23 mouse cellular contexts compared by ENCODE assay signal in the genomic region with DNA sequence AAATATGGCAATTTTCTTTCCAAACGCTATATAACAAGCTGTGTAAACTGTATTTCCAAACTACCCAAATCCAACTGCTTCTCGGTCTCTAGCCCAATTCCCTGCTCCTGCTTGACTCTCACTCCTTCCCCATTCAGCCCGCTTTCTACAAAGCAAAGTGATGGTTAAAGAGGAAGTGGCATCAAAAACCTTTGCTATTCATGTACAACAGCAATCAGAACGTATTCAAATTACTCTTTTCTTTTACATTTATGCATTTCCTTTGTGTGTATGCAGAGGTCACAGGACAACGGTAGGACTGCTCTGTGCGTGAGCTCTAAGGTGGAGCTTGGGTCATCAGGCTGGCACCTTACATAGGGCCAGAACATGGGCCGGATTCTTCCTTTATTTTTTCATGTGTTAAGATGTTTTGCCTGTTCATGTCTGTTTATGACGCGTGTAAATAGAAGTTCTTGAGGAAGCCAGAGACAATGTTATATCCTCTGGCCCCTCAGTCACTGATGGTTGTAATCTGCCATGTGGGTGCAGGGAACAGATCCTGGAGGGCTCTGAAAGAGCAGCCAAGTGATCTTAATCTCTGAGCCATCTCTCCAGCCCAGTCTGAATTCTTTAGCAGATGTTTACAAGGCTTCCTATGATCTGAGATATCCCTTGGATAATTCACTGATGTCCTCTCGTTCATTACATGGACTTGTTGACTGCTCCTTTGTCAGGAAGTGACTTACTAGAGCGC. TPM values are rescaled to one million over a fixed set of nuclear protein-coding genes. Genes with fewer than 3 reads are reported as not detected.
DNase-seq lines count a peak whose midpoint lies in the region; ATAC-seq and TF ChIP-seq lines count a peak whose summit lies in the region.
"Had no signal": no experiment of that assay in that cellular context is flagged by ENCODE, and none has a peak within 500 bp of the region (broad histone marks: within the 10 kb centered on the region; RNA-seq: fewer than 3 reads in every experiment).

No protein-coding gene starts in this region.

- no peak overlapping the region for H3K27ac ChIP-seq in lung, postnatal 0 days (ENCODE audit: low read length)
- no peak overlapping the region for H3K27ac ChIP-seq in cerebellum, adult 2 months (ENCODE audit: insufficient read depth, low read length)
- H3K27ac ChIP-seq: embryonic facial prominence, embryonic 10.5 days; forebrain, embryonic 15.5 days; heart, embryonic 13.5 days; limb, embryonic 13.5 days; liver, embryonic 13.5 days; lung, embryonic 15.5 days had no signal

- no peaks in the 10 kb centered on the region for H3K9me3 ChIP-seq in lung, postnatal 0 days (ENCODE audit: low read length)
- no peaks in the 10 kb centered on the region for H3K9me3 ChIP-seq in E14TG2a.4 (ENCODE audit: low read length)
- H3K9me3 ChIP-seq: embryonic facial prominence, embryonic 10.5 days; forebrain, embryonic 15.5 days; heart, embryonic 13.5 days; limb, embryonic 13.5 days; liver, embryonic 13.5 days; lung, embryonic 15.5 days had no signal

- H3K9ac ChIP-seq in lung, postnatal 0 days (replicated peaks; ENCODE audit: low read depth): no peak overlapping the region
- H3K9ac ChIP-seq: forebrain, embryonic 15.5 days; heart, embryonic 13.5 days; limb, embryonic 13.5 days; liver, embryonic 13.5 days; lung, embryonic 15.5 days had no signal

- no peaks in the 10 kb centered on the region for H3K4me1 ChIP-seq in lung, postnatal 0 days (ENCODE audit: insufficient read depth, low read depth, low read length)
- H3K4me1 ChIP-seq in lung, adult 2 months (ENCODE audit: control insufficient read depth, insufficient read depth, low read length): peaks cover 9% of the 10 kb centered on the region
- H3K4me1 ChIP-seq in E14TG2a.4 (replicated peaks; ENCODE audit: low read depth, low read length): peaks cover 28% of the 10 kb centered on the region
- no peaks in the 10 kb centered on the region; the same call in 1 of the 2 replicates for H3K4me1 ChIP-seq in cerebellum, adult 2 months (ENCODE audit: control insufficient read depth, insufficient read depth, low read length)
- H3K4me1 ChIP-seq: embryonic facial prominence, embryonic 10.5 days; forebrain, embryonic 15.5 days; heart, embryonic 13.5 days; limb, embryonic 13.5 days; lung, embryonic 15.5 days had no signal

- no peak for TF ChIP-seq POLR2A in lung, adult 2 months (IDR thresholded peaks at IDR 0.05; ENCODE audit: borderline replicate concordance, extremely low read depth, low read depth, low read length)
- no peak for TF ChIP-seq POLR2A in cerebellum, adult 2 months (IDR thresholded peaks at IDR 0.05; ENCODE audit: borderline replicate concordance, insufficient read depth, low read length)

- H3K27me3 ChIP-seq in lung, postnatal 0 days (replicated peaks; ENCODE audit: insufficient read depth, low read length): no peaks in the 10 kb centered on the region
- no peaks in the 10 kb centered on the region for H3K27me3 ChIP-seq in E14TG2a.4 (ENCODE audit: insufficient read depth, low read length)
- no peaks in the 10 kb centered on the region for H3K27me3 ChIP-seq in cerebellum, adult 2 months (ENCODE audit: control insufficient read depth, insufficient read depth, low read length)
- H3K27me3 ChIP-seq: forebrain, embryonic 15.5 days; heart, embryonic 13.5 days; limb, embryonic 13.5 days; liver, embryonic 13.5 days; lung, embryonic 15.5 days had no signal

- H3K4me3 ChIP-seq in lung, postnatal 0 days (ENCODE audit: low read depth, low read length): no peak overlapping the region
- H3K4me3 ChIP-seq in lung, adult 2 months (replicated peaks; ENCODE audit: extremely low read depth, low read depth, low read length): no peak overlapping the region
- H3K4me3 ChIP-seq in E14TG2a.4 (replicated peaks; ENCODE audit: low read length): 0 out of 2 replicates have a peak overlapping the region, but pooled peaks have one; percentile 2
- H3K4me3 ChIP-seq in cerebellum, adult 2 months (replicated peaks; ENCODE audit: insufficient read depth, low read depth, low read length): no peak overlapping the region
- H3K4me3 ChIP-seq: embryonic facial prominence, embryonic 10.5 days; forebrain, embryonic 15.5 days; heart, embryonic 13.5 days; limb, embryonic 13.5 days; liver, embryonic 13.5 days; lung, embryonic 15.5 days; myocyte had no signal

- TF ChIP-seq CTCF in lung, postnatal 0 days (IDR thresholded peaks at IDR 0.05): no peak
- no peak for TF ChIP-seq CTCF in lung, adult 2 months (IDR thresholded peaks at IDR 0.05; ENCODE audit: insufficient read depth, low read length)
- TF ChIP-seq CTCF in E14TG2a.4 (conservative IDR thresholded peaks at IDR 0.05; ENCODE audit: low read length): no peak
- no peak for TF ChIP-seq CTCF in cerebellum, adult 2 months (IDR thresholded peaks at IDR 0.05; ENCODE audit: borderline replicate concordance, insufficient read depth, low read depth, low read length)

- no peak overlapping the region for H3K4me2 ChIP-seq in lung, postnatal 0 days (replicated peaks; ENCODE audit: low read depth, low read length)
- H3K4me2 ChIP-seq: forebrain, embryonic 15.5 days; heart, embryonic 13.5 days; limb, embryonic 13.5 days; liver, embryonic 13.5 days; lung, embryonic 15.5 days had no signal

- no peak for DNase-seq in lung, postnatal 0 days (ENCODE audit: low spot score)
- DNase-seq in lung, adult 2 months: no peak
- DNase-seq in R1 (ENCODE audit: low read depth, low spot score): peak; percentile 81
- DNase-seq in cerebellum, adult 2 months: no peak
- DNase-seq in retina, embryonic 14.5 days (ENCODE audit: low spot score): no peak
- DNase-seq: adrenal gland, postnatal 25 days; cerebellum, postnatal 10 days; gastrocnemius, postnatal 10 days; heart, postnatal 14 days; kidney, postnatal 25 days; liver, embryonic 13.5 days; thymus, postnatal 25 days had no signal

- WGBS in lung, postnatal 0 days: 81% methylated on average over 11 of the region's 11 CpGs
- 62% methylated on average over 11 of the region's 11 CpGs for WGBS in lung, adult 2 months
- 79% methylated on average over 11 of the region's 11 CpGs for WGBS in cerebellum, adult 2 months

- no peaks in the 10 kb centered on the region for H3K36me3 ChIP-seq in lung, postnatal 0 days (ENCODE audit: insufficient read depth, low read length)
- H3K36me3 ChIP-seq in E14TG2a.4 (ENCODE audit: insufficient read depth, low read length): peaks cover 5% of the 10 kb centered on the region; the same call in 1 of the 2 replicates
- H3K36me3 ChIP-seq: forebrain, embryonic 15.5 days; heart, embryonic 13.5 days; liver, embryonic 13.5 days; lung, embryonic 15.5 days had no signal

- peak; percentile 50 for ATAC-seq in lung, postnatal 0 days
- ATAC-seq in neutrophil, adult 5-6 weeks (ENCODE audit: extremely low read depth, insufficient number of reproducible peaks, low FRiP score, poor library complexity, severe bottlenecking): 0 out of 2 replicates have a peak, but pooled peaks have one; percentile 6
- ATAC-seq: forebrain, embryonic 15.5 days; intestine, postnatal 0 days; midbrain, embryonic 16.5 days had no signal

- no peak for TF ChIP-seq EP300 in lung, postnatal 0 days (IDR thresholded peaks at IDR 0.05)

RNA-seq across cellular contexts. Expression of gene Kcnmb4, which starts 39.0 kb away (rescaled TPM):
- polyA plus RNA-seq in lung, postnatal 0 days (2015; fragmentation: Nextera tagmentation; extraction: Ambion mirVana): 2.8 and 3.3 TPM in 2 replicates
- polyA plus RNA-seq in lung, adult 2 months (2012; rRNA removed): 11.3 and 15.3 TPM in 2 replicates
- total RNA-seq in neutrophil, adult 5-6 weeks (2017): 1.2 and 1.5 TPM in 2 replicates
- 88.8 and 104 TPM in 2 replicates for polyA plus RNA-seq in cerebellum, adult 2 months (2012; rRNA removed)
- total RNA-seq: megakaryocyte-erythroid progenitor cell, adult 5-6 weeks had no signal
